Mouse (Mus musculus): ENCODE data around the gene Nfatc2. TPM values are rescaled to one million over a fixed set of nuclear protein-coding genes. Genes with fewer than 3 reads are reported as not detected.

Gene Nfatc2
- polyA plus RNA-seq, 1 experiment, result 0.07 TPM

- H3K27me3 ChIP-seq (ENCODE audit: control insufficient read depth, insufficient read depth, insufficient read length), result no peaks in the 10 kb centered on the region
- no peak for TF ChIP-seq CEBPB (IDR thresholded peaks at IDR 0.05; ENCODE audit: low read depth)
- no peak for TF ChIP-seq MYOD1 (IDR thresholded peaks at IDR 0.05; ENCODE audit: control insufficient read depth, insufficient read length, low read depth)
- no peak for TF ChIP-seq USF1 (IDR thresholded peaks at IDR 0.05; ENCODE audit: low read depth)
- no peak for TF ChIP-seq CTCF (IDR thresholded peaks at IDR 0.05; ENCODE audit: control insufficient read depth, insufficient read depth, insufficient read length)
- TF ChIP-seq MAX (IDR thresholded peaks at IDR 0.05), result no peak
- no peak for TF ChIP-seq MYOG (IDR thresholded peaks at IDR 0.05; ENCODE audit: control insufficient read depth, extremely low read depth, insufficient read length)
- no peak for TF ChIP-seq FOSL1 (IDR thresholded peaks at IDR 0.05; ENCODE audit: insufficient read depth, low read length, poor library complexity, severe bottlenecking)
- no peak overlapping the region for H3K4me3 ChIP-seq (ENCODE audit: insufficient read depth, poor library complexity, severe bottlenecking)
- no peaks in the 10 kb centered on the region for H3K79me2 ChIP-seq (ENCODE audit: control insufficient read depth, insufficient read depth)
- no peaks in the 10 kb centered on the region for H3K79me3 ChIP-seq (ENCODE audit: low read depth)
- no peak overlapping the region for H3ac ChIP-seq (ENCODE audit: control insufficient read depth, insufficient read length, low read depth)
- no peaks in the 10 kb centered on the region for H3K36me3 ChIP-seq (ENCODE audit: control insufficient read depth, insufficient read depth)
Observed at GRCm38 (mm10) chr2:168440918-168441328, 160.5 kb downstream of the Nfatc2 start.

- H3K79me2 ChIP-seq (ENCODE audit: control insufficient read depth, insufficient read depth), result no peaks in the 10 kb centered on the region
- no peaks in the 10 kb centered on the region for H3K27me3 ChIP-seq (ENCODE audit: control insufficient read depth, insufficient read depth, insufficient read length)
- no peak overlapping the region for H3K4me3 ChIP-seq (ENCODE audit: insufficient read depth, poor library complexity, severe bottlenecking)
- no peak overlapping the region for H3ac ChIP-seq (ENCODE audit: control insufficient read depth, insufficient read length, low read depth)
- no peaks in the 10 kb centered on the region for H3K36me3 ChIP-seq (ENCODE audit: control insufficient read depth, insufficient read depth)
- no peaks in the 10 kb centered on the region for H3K79me3 ChIP-seq (ENCODE audit: low read depth)
- TF ChIP-seq CTCF (IDR thresholded peaks at IDR 0.05; ENCODE audit: control insufficient read depth, insufficient read depth, insufficient read length) (no peak), CEBPB (IDR thresholded peaks at IDR 0.05; ENCODE audit: low read depth) (no peak)
Observed at GRCm38 (mm10) chr2:168438981-168439452, 162.4 kb downstream of the Nfatc2 start.

GRCm38 (mm10) chr2:168434187-168434586 lies 167.3 kb downstream of the Nfatc2 start:
- no peaks in the 10 kb centered on the region for H3K79me3 ChIP-seq (ENCODE audit: low read depth)
- no peak overlapping the region for H3ac ChIP-seq (ENCODE audit: control insufficient read depth, insufficient read length, low read depth)
- TF ChIP-seq MAX (IDR thresholded peaks at IDR 0.05) (no peak), CEBPB (IDR thresholded peaks at IDR 0.05; ENCODE audit: low read depth) (no peak), MYOG (IDR thresholded peaks at IDR 0.05; ENCODE audit: control insufficient read depth, extremely low read depth, insufficient read length) (no peak)
- H3K36me3 ChIP-seq (ENCODE audit: control insufficient read depth, insufficient read depth), result no peaks in the 10 kb centered on the region
- no peaks in the 10 kb centered on the region for H3K27me3 ChIP-seq (ENCODE audit: control insufficient read depth, insufficient read depth, insufficient read length)
- no peaks in the 10 kb centered on the region for H3K79me2 ChIP-seq (ENCODE audit: control insufficient read depth, insufficient read depth)
- no peak overlapping the region for H3K4me3 ChIP-seq (ENCODE audit: insufficient read depth, poor library complexity, severe bottlenecking)

- TF ChIP-seq CEBPB (IDR thresholded peaks at IDR 0.05; ENCODE audit: low read depth) (no peak), USF1 (IDR thresholded peaks at IDR 0.05; ENCODE audit: low read depth) (no peak), MAX (IDR thresholded peaks at IDR 0.05) (peak; percentile 19)
- Histone ChIP-seq H3K27me3 (ENCODE audit: control insufficient read depth, insufficient read depth, insufficient read length) (no peaks in the 10 kb centered on the region), H3K79me3 (ENCODE audit: low read depth) (no peaks in the 10 kb centered on the region)
Observed at GRCm38 (mm10) chr2:168433392-168433791, 168.1 kb downstream of the Nfatc2 start.

GRCm38 (mm10) chr2:168432394-168432793 lies 169.1 kb downstream of the Nfatc2 start:
- H3K4me3 ChIP-seq (ENCODE audit: insufficient read depth, poor library complexity, severe bottlenecking), result no peak overlapping the region
- TF ChIP-seq FOSL1 (IDR thresholded peaks at IDR 0.05; ENCODE audit: insufficient read depth, low read length, poor library complexity, severe bottlenecking), result no peak
- no peak for TF ChIP-seq CEBPB (IDR thresholded peaks at IDR 0.05; ENCODE audit: low read depth)
- TF ChIP-seq USF1 (IDR thresholded peaks at IDR 0.05; ENCODE audit: low read depth), result no peak
- TF ChIP-seq MYOD1 (IDR thresholded peaks at IDR 0.05; ENCODE audit: control insufficient read depth, insufficient read length, low read depth), result no peak
- TF ChIP-seq MAX (IDR thresholded peaks at IDR 0.05), result no peak
- TF ChIP-seq MYOG (IDR thresholded peaks at IDR 0.05; ENCODE audit: control insufficient read depth, extremely low read depth, insufficient read length), result no peak
- TF ChIP-seq CTCF (IDR thresholded peaks at IDR 0.05; ENCODE audit: control insufficient read depth, insufficient read depth, insufficient read length), result no peak
- H3K27me3 ChIP-seq (ENCODE audit: control insufficient read depth, insufficient read depth, insufficient read length), result no peaks in the 10 kb centered on the region
- no peaks in the 10 kb centered on the region for H3K79me2 ChIP-seq (ENCODE audit: control insufficient read depth, insufficient read depth)
- H3K36me3 ChIP-seq (ENCODE audit: control insufficient read depth, insufficient read depth), result no peaks in the 10 kb centered on the region
- H3K79me3 ChIP-seq (ENCODE audit: low read depth), result no peaks in the 10 kb centered on the region
- no peak overlapping the region for H3ac ChIP-seq (ENCODE audit: control insufficient read depth, insufficient read length, low read depth)

More at GRCm38 (mm10) chr2:168433392-168433791, 168.1 kb downstream of the Nfatc2 start:
- no peaks in the 10 kb centered on the region for H3K36me3 ChIP-seq (ENCODE audit: control insufficient read depth, insufficient read depth)
- H3K79me2 ChIP-seq (ENCODE audit: control insufficient read depth, insufficient read depth), result no peaks in the 10 kb centered on the region
- no peak overlapping the region for H3ac ChIP-seq (ENCODE audit: control insufficient read depth, insufficient read length, low read depth)
- no peak overlapping the region for H3K4me3 ChIP-seq (ENCODE audit: insufficient read depth, poor library complexity, severe bottlenecking)

- Histone ChIP-seq H3K27me3 (ENCODE audit: control insufficient read depth, insufficient read depth, insufficient read length) (peaks cover 15% of the 10 kb centered on the region), H3K79me2 (ENCODE audit: control insufficient read depth, insufficient read depth) (no peaks in the 10 kb centered on the region)
- no peak for TF ChIP-seq USF1 (IDR thresholded peaks at IDR 0.05; ENCODE audit: low read depth)
- no peak for TF ChIP-seq CTCF (IDR thresholded peaks at IDR 0.05; ENCODE audit: control insufficient read depth, insufficient read depth, insufficient read length)
- no peak for TF ChIP-seq FOSL1 (IDR thresholded peaks at IDR 0.05; ENCODE audit: insufficient read depth, low read length, poor library complexity, severe bottlenecking)
- TF ChIP-seq MAX (IDR thresholded peaks at IDR 0.05), result no peak
- TF ChIP-seq CEBPB (IDR thresholded peaks at IDR 0.05; ENCODE audit: low read depth), result no peak
- no peak for TF ChIP-seq MYOD1 (IDR thresholded peaks at IDR 0.05; ENCODE audit: control insufficient read depth, insufficient read length, low read depth)
- no peak for TF ChIP-seq MYOG (IDR thresholded peaks at IDR 0.05; ENCODE audit: control insufficient read depth, extremely low read depth, insufficient read length)
Observed at GRCm38 (mm10) chr2:168429598-168429997, 171.9 kb downstream of the Nfatc2 start.

More at GRCm38 (mm10) chr2:168429598-168429997, 171.9 kb downstream of the Nfatc2 start:
- Histone ChIP-seq H3K36me3 (ENCODE audit: control insufficient read depth, insufficient read depth) (no peaks in the 10 kb centered on the region), H3K4me3 (ENCODE audit: insufficient read depth, poor library complexity, severe bottlenecking) (no peak overlapping the region), H3ac (ENCODE audit: control insufficient read depth, insufficient read length, low read depth) (no peak overlapping the region), H3K79me3 (ENCODE audit: low read depth) (no peaks in the 10 kb centered on the region)

Measured in C2C12 (cell line).